Mouse (Mus musculus) left cerebral cortex, postnatal 36 days (tissue): ENCODE measurements at regions not wholly inside any gene's neighbourhood (a gene's known extent, or its start where the extent isn't known, plus 50 kb on each side); places are given as distances from the start of the nearest gene placed in this dataset.

ENCODE experiments used
- DNase-seq, 2 experiments: peaks; one replicate each; pipeline ENCODE4 v3.0.0; 2021 to 2022; ENCODE audit warnings: low spot score in 2 of 2, mixed read lengths in 1 of 2
- intact Hi-C: fragments of 180-260 bp; cut with DNase I; formaldehyde crosslinking; loops from one replicate; pipeline ENCODE4 v1.15.1; 2025

DNA sequence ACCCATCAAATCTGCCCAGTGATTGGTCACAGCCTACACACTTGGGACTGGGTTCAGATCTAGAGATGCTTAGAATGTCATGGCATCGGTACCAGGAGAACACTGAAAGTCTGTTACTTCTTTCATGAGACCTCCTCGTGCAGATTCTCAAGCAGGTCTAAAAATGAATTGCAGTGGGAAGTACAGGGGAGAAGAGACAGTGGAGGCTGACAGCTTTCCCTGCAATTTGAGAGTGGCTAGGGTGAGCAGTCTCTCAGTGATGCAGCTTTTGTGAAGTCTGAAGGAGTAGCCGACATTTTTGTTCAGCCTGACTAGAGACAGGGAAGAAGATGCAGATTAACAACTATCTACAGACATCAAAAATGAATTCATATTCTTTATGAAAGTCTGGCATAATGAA is 112.5 kb downstream of the Fam198b start:
- intact Hi-C loops = no loop called here
- peak in 1 of 2 experiments; percentile 18 for DNase-seq

DNA sequence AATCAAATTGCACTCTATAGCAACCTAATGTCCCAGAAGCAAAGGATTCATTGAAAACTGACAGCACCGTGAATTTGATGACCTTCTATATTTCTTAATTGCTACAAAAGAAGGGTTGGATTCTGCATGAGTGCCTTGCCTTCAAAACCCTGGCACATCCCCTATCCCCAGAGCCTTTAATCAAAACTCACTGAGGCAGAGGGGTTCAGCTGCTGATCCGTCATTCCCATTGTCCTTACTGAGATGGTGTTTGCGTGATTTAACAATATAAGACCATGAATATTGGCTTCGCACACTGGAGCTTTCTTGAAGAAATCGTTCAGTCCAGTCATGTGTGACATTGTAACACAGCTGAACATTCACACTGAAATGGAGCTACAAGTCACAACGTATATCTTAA is 118.0 kb downstream of the Fam198b start:
- intact Hi-C loops = no loop called here
- DNase-seq = no peak

DNA sequence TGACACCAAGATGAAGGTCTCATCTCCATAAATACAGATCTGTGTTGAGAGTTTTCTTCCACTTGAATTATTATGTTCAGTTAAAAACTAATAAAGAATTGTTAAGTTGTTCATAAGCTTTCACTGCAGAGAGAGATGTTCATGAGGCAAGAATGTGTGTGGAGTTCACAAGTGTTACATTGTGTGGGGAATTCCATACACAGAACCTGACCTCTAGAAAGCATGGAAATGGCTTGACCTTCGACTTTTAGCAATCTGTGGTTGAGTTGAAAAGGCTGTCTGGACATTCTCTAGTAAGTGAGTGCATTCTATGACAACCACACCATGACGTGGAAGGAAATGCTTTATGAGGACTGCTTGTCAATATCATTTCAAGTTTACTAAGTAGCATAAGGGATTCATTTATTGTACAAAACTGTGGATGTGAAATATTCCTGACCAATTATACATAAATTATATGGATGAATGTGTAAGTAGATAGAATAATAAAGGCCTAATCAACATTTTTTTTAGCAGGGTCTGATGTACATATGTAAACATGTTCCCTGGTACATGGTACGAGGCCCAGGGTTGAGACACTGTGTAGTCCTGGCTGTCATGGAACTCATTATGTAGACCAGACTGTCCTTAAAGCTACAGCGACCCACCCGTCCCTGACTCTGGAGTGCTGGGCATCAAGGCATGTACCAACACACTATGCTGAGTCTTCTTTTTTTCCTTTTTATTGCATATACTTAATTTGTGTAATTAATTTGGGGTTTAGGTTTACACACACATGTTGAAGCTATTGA is 119.2 kb downstream of the Fam198b start:
- intact Hi-C loops = no loop called here

DNA sequence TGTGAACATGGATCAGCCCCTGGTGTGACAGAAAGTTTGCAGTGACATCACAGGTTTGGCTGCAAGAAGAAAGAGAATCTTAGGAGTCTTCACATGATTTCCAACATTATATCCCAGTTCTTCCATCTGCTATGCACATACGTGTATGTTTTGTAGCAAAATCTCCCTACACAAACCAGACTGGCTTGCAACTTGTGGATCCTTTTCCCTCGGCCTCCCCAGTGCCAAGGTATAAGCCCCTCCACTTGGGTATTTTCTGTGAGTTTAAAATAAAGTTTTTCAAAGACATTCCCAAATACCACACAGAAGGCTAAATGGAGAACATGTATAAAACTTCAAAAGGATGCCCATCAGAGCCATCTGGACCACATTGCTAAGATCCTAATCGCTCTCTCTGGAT is 120.2 kb downstream of the Fam198b start:
- intact Hi-C loops = no loop called here
- no peak for DNase-seq

More for the DNA sequence above, 119.2 kb downstream of the Fam198b start:
- no peak for DNase-seq

DNA sequence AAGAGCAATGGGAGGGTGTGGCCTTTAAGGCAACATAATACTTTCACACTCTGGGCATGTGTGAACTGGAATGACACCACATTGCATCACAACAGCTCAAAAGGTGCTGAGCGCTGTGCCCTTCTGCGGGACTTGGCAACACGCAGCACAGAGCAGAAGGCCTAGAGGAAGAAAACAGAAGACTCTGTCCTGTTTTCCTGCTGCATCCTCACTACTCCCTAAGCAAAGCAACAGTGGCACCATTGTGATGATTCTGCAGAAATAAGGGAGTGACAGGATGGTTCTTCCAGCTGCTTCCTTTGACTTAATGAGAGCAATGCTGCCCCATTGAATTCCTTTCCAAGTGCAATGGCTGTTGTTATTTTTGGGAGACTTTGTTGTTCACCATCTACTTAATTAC is 120.6 kb downstream of the Fam198b start:
- DNase-seq = no peak
- intact Hi-C loops = no loop called here

DNA sequence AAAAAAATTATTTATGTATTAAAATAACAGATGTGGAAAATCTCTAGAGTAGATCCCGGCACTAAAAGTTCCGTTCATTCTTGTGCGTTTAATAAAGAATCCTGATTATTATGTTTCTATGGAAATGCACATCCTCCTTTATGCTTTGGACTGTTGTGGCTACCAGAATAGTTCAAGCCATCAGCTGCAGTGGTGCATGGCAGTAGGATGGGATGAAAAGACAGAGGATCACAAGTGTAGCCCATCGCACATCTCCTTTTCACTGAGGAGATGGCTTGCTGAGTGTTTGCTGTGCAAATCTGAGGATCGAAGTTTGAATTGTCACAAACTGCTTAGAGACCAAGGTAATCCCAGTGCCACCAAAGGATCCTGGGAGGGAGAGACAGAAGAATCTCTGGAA is 121.0 kb downstream of the Fam198b start:
- intact Hi-C loops = no loop called here
- DNase-seq = no peak

DNA sequence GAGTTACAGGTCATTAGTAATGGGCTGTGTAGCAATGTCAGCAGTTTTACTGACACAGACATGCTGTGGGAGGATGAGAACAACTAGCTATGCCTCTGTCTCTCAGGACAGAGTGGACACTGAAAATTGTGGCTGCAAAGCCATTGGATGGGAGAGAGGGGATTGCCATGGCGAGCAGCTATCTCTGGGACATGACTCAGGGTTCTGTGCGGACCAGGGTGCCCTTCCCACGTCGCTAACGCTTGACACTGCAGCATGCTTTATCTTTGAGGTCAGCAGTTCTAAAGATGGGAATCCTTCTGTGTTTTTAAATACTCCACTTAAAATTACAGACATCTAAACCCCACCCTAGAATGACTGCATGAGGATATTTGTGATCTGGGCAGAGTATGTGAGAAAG is 121.9 kb downstream of the Fam198b start:
- no peak for DNase-seq
- intact Hi-C loops = no loop called here

DNA sequence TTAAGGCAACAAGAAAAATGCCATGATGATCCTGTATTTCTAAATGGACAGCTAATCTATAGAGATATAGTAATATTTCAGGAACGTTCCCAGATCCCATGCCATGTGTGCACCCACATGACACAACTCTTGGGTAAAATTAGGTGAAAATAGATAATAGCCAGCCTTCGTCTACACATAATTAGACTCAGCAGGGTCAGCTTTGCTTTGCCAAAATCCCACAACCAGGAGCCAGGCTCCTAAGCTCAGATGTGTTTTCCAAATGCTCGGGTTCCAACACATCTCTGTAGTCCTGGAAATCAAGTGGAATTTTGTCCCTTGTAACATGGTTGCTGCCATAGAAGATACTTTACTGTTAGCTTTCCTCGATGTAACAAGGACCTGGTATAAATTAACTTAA is 122.7 kb downstream of the Fam198b start:
- intact Hi-C loops = no loop called here
- no peak for DNase-seq

DNA sequence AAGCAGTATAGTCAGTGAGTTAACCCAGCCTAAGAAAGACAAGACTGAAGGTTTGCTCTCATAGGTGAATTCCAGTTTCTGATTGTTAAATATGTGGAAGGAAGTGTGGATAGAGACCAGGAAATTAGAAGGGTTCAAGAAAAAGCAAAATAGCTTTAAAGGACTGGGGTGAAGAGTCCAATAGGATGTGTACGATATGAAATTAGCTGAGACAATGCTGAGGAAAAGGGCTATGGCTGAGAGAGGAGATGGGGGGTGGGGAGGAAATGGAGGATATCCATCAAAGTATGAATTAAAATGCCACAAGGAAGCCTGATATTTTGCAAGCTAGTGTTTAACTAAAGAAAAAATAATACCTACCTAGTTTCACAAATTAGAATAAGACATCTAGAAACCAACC is 124.9 kb downstream of the Fam198b start:
- no peak for DNase-seq
- intact Hi-C loops = no loop called here

DNA sequence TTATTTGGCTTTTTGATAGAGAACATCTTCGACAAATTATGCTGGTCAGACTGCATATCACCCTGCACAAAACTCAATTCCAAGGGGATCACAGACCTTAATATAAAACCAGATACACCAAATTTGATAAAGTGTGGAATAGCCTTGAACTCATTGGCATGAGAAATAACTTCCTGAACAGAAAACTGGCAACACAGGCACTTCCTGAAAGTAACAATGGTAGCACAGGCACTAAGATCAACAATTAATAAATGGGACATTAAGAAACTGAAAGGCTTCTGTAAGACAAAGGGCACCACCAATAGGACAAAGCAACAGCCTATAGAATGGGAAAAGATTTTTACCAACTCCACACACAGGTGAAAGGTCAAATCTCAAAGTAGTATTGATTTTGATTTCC is 141.5 kb downstream of the Fam198b start:
- intact Hi-C loops = no loop called here
- DNase-seq = no peak

DNA sequence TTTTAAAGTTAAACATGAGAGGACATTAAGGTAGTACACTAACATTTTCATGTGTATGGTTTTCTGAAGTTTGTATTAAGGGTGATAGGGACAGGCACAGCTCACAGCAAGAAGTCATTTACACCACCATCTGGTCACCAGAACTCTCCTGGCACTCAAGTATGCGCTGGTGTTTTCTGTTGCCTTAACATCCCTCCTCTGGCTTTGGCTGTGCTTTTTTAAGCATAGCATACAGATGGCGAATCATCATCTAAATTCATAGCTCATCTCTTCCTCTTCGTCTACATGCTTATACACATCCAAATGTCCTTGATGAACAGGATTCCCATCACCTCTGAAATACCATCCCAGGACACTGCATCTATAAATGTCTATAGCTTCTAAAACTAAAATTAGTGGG is 148.7 kb downstream of the Fam198b start:
- intact Hi-C loops = no loop called here
- peak; percentile 39 to 53 for DNase-seq

DNA sequence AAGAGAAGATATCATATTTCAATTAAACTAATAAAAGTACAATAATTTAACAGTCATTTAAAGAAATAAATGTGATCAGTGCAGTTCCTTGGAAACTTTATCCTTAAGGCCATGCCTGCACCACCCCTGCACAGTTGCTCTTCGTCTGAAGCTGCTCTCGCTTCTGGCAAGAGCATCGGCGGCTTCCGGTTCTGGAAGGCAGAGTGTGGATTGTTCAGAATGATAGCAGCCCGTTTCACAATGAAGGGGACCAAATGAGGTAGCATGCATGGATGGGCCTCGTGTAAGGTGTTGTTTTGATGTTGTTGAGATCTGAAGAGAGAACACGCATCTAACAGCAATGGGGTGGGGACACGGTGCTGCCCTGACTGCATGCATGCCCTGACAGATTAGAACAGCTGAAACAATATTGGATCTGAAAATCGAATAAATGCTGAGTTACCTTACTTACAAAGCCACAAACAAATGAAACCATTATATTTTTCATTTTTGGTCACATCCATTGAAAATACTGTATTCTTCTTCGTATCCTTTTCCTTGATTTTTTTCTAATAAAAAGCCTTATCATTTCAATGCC is 154.3 kb downstream of the Fam198b start:
- DNase-seq = no peak
- intact Hi-C loops = no loop called here

DNA sequence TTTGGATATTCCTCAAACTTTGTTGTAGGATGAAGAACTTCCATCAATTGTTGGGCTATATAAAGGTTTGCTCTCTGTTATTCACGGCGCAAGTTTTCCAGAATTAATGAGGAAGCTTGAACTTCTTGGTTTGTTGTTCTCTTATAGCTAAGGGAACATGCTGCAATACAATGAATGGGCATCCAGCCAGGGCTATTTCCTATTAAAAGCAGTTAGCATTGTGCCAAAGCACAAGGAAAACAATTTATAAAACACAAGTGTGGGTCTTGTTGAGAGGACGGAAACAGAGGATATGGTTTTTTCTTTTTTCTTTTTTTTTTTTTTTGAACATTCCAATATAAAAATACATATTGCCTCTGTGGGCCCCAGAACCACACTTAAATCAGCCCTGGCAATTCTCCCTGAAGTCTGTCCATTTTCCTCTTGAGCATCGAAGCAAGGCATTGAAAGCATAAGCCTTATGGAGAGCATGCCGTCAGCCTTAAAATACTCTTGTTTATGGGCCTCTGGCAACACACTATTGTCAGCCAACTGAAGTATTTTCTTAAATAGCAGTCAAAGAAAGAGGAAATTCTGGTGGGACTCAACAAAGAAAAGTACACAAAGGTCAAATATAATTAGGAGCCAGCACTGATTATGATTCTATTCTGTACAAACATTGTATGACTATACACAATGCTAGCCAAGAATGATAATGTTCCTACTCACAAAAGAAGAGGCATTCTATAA is 158.6 kb downstream of the Fam198b start:
- intact Hi-C loops = no loop called here
- DNase-seq = no peak

DNA sequence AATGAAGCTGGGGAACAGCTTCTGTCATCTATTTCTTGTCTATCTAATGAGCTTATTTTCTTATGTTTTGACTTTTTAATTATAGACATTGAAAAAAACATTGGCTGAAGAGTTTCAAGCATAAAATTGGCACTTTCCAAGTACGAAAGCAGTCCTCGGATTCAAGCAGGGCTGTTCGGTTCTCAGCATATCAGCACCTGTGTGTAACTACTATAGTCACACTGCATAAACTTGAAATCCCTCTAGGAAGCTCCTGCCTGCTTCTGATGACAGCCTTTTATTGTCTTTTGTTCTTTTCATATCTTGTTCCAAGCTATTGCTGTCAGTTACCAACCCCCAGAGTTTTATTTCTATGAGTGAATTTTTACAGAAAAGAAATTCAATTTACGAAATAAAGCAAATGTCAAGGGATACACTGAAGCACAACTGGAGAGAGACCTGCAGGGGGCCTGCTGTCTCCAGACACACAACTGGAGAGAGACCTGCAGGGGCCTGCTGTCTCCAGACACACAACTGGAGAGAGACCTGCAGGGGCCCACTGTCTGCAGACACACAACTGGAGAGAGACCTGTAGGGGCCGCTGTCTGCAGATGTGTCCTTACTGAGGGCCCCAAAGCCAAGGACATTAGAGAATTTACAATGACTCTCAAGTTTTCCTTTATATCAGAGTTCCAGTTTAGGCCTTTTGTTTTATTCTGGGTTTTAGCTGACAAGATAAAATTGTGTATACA is 165.3 kb downstream of the Fam198b start:
- intact Hi-C loops = loop anchor here (10.0 kb wide), 1 partner anchor 385 kb away; no protein-coding TSS in a partner anchor
- DNase-seq = no peak

DNA sequence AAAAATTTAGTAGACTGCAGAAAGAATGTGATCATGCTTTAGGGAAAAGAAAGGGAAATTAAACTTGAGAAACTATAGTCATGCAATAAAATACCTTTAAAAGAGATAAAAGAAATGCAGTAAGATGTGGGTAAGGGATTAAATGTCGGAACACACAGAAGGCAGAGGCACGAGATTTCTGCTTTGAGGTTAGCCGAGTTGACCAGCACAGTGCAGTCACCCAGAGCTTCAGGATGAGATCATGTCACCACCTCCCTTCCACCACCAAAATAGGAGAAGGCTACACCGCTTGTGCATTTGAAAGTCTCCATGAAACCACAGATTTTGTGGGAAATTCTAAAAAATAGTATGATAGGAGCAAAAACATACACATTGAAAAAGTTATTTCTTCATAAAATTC is 166.6 kb downstream of the Fam198b start:
- DNase-seq = no peak
- intact Hi-C loops = loop anchor here (10.0 kb wide), 1 partner anchor 386 kb away; no protein-coding TSS in a partner anchor

DNA sequence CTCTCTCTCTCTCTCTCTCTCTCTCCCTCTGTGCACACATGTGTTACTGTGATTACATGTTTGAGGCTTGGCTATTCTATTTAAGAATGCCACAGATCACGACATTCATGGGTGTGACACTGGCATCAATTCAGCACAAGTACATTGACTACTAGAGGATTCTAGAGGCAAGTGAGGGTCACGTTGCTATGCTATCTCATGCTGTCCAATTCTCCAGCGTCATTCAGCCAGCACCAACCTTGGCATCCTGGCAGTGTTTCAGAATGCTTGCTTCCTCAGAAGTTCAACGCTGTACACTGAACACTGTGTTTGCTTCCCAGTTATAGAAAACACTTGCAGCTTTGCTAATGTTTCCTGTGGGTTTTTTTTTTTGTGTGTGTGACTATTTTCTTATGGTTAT is 167.6 kb downstream of the Fam198b start:
- intact Hi-C loops = loop anchor here (10.0 kb wide), 1 partner anchor 387 kb away; no protein-coding TSS in a partner anchor

DNA sequence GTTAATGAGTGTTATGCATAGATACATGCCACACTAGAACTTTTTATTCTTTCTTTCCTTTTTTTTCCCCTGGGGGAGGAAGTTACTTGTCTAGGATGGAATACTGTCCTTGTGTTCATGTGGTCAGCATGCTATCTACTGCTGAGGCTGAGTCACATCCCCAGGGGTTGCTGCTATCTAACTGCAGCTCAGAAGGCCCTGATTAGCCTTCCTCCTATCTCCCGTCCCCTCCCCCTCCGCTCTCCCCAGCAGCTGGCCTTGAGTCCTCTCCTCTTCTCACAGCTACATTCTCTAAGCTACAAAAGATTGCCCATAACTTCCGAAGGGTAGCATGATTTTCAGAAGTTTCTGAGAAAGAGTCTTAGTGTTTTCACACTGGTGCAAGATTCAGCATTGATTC is 168.5 kb downstream of the Fam198b start:
- no peak for DNase-seq
- intact Hi-C loops = loop anchor here (10.0 kb wide), 1 partner anchor 388 kb away; no protein-coding TSS in a partner anchor

More for the DNA sequence above, 167.6 kb downstream of the Fam198b start:
- DNase-seq = no peak

DNA sequence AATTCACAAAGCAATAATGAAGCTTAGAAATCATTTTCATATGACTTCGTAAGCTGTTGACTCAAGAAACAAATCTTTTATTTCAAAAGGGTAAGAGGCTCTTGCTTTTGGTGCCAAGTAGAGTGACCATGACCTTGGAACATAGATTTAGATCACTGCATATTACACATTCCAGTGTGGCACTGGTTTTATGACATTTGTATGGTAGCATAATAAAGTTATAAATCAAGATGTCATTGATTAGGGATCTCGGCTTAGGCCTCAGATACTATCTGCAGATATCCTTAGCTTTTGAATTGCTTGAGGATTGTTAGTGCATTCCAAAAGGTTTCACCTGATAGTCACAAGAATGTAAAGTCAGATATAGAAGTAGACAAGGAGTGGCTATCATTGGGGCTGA is 169.1 kb downstream of the Fam198b start:
- no peak for DNase-seq
- intact Hi-C loops = loop anchor here (10.0 kb wide), 1 partner anchor 389 kb away; no protein-coding TSS in a partner anchor

DNA sequence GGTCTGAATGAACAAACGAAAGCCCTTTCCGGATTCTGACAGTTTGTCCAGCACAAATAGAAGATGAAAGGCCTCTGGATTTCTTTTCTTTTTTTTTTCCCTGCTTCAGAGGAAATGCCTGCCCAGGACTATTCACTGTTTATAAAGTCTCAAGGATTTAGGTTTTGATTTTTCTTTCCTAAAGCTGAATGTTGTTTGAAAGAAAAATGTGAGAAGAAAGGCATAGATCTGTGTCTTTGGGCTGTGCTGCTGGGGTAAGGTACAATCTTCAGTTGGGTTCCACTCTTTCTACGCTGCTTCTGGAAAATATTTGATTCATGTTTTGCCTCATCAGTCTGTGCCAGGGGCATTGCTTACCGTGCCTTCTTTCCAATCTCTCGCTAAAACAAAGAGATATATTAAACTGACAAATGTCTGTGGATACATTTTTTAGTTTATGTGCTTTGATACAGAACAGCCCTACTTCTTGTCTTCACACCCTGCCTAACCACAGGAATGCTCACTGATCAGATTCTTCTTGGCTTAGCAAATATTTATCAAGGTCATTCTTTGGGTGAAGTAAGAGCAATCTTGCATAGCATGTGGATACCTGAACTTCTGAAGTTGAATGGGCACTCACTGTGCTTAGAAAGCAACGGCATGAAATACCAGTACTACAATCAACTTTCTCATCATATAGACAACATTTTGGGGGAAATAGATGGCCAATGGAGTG is 172.5 kb downstream of the Fam198b start:
- intact Hi-C loops = loop anchor here (5.0 to 10.0 kb wide), 2 partner anchors 124 to 392 kb away; no protein-coding TSS in a partner anchor
- no peak for DNase-seq
